Mouse (Mus musculus) hindbrain, embryonic 15.5 days (tissue): Measurements from ENCODE around the gene Atpaf2. TPM values are rescaled to one million over a fixed set of nuclear protein-coding genes. Genes with fewer than 3 reads are reported as not detected.

Source experiments
- ATAC-seq: fragments of 200-750 bp; cut with Nextera tagmentation; 2 replicates; pipeline ENCODE4 v1.8.0; 2017; ENCODE audit warnings: low read depth, moderate number of reproducible peaks, moderate TSS enrichment; ENCODE audit not compliant: low FRiP score
- H3K27ac ChIP-seq: fragments of 300-500 bp; sonication (generic); replicated peaks from 2 replicates; pipeline ENCODE4 v1.5.1; 2015; ENCODE audit warnings: mild to moderate bottlenecking, inconsistent platforms
- H3K27me3 ChIP-seq: fragments of 300-500 bp; sonication (generic); 2 replicates; pipeline ENCODE4 v1.6.1; 2015; ENCODE audit warnings: control low read depth, inconsistent platforms
- H3K36me3 ChIP-seq: fragments of 300-500 bp; sonication (generic); 2 replicates; pipeline ENCODE4 v1.6.1; 2015; ENCODE audit warnings: control low read depth, inconsistent platforms
- H3K4me1 ChIP-seq: fragments of 300-500 bp; sonication (generic); replicated peaks from 2 replicates; pipeline ENCODE4 v1.6.1; 2015; ENCODE audit warnings: control low read depth, inconsistent platforms
- H3K4me2 ChIP-seq: fragments of 300-500 bp; sonication (generic); 2 replicates; pipeline ENCODE4 v1.6.1; 2015; ENCODE audit warnings: moderate library complexity, mild to moderate bottlenecking, inconsistent platforms
- H3K4me3 ChIP-seq: fragments of 300-500 bp; sonication (generic); 2 replicates; pipeline ENCODE4 v1.5.1; 2015; ENCODE audit warnings: mild to moderate bottlenecking, inconsistent platforms
- H3K9ac ChIP-seq: fragments of 300-500 bp; sonication (generic); 2 replicates; pipeline ENCODE4 v1.6.1; 2015; ENCODE audit warnings: inconsistent platforms
- H3K9me3 ChIP-seq: fragments of 300-500 bp; sonication (generic); 2 replicates; pipeline ENCODE4 v1.6.1; 2016; ENCODE audit warnings: control low read depth, inconsistent platforms
- WGBS: fragments of 180-500 bp; shearing (Covaris S2); methylation state at CpG from one replicate; pipeline ENCODE4 v1.1.7; 2015; 5-methylcytosine and 5-hydroxymethylcytosine counted together
- polyA plus RNA-seq: library from polyadenylated mRNA; unstranded; fragments of >200 nt; fragmentation: Nextera tagmentation; extraction: Ambion mirVana; gene quantifications from 2 replicates; pipeline ENCODE4 v1.2.1, GENCODE M21; 2015

Atpaf2 gene
- polyA plus RNA-seq, 1 experiment from 2014 or later = 41.4 TPM

DNA sequence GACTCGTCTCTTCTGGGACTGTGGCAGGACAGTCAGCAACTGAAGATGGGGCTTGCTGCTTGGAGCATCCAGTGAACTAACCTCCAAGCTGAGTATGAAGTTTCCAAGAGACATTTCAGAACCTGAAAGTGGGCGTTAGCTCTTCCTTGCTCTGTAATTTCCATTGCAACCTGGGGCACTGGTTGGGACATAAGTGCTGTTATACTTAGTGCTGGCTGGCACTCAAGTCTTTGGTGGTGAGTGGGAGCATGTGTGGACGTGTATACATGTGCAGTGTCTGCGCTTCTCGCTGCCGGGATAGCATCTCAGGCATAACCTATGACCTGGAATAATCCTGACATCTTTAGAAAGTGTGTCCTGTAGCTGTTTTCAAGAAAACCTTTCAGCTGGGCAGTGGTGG lies 26.9 kb downstream of the Atpaf2 start:
- no peak for ATAC-seq
- Histone ChIP-seq H3K36me3 (peaks cover 4% of the 10 kb centered on the region; the same call in 1 of the 2 replicates), H3K9ac (no peak overlapping the region), H3K4me3 (no peak overlapping the region), H3K27ac (no peak overlapping the region), H3K27me3 (no peaks in the 10 kb centered on the region), H3K4me2 (no peak overlapping the region), H3K9me3 (no peaks in the 10 kb centered on the region), H3K4me1 (no peaks in the 10 kb centered on the region)
- 91% methylated on average over 6 of the region's 6 CpGs for WGBS

GRCm38 (mm10) chr11:60387944-60388343 lies 30.3 kb downstream of the Atpaf2 start:
- H3K27ac ChIP-seq = no peak overlapping the region
- H3K27me3 ChIP-seq = no peaks in the 10 kb centered on the region
- peaks cover 23% of the 10 kb centered on the region for H3K4me1 ChIP-seq
- H3K36me3 ChIP-seq = no peaks in the 10 kb centered on the region
- H3K4me3 ChIP-seq = no peak overlapping the region
- H3K9me3 ChIP-seq = no peaks in the 10 kb centered on the region
- no peak for ATAC-seq
- H3K9ac ChIP-seq = no peak overlapping the region
- no peak overlapping the region for H3K4me2 ChIP-seq
- WGBS = 91% methylated on average over 2 of the region's 2 CpGs

DNA sequence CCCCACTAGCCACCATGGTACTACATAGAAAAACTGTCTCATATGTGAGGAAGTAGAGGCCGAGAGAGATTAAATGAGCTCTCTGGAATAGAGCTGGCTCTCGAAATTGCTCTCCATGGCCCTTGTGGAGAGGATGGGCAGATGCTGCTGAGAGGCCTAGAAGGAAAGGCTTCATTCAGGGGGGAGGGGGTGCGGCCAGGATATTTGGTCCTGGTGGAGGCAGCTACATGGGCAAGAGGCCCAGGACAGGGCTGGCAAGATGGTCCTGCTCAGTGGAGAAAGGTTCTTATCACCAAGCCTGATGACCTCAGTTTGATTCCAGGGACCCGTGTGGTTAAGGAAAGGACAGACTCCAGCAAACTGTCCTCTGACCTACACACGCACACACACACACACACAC lies 32.3 kb downstream of the Atpaf2 start:
- 67% methylated on average over 5 of the region's 5 CpGs for WGBS
- H3K9ac ChIP-seq = no peak overlapping the region

GRCm38 (mm10) chr11:60384762-60385421 lies 33.4 kb downstream of the Atpaf2 start:
- WGBS = 1% methylated on average over 16 of the region's 16 CpGs
- peak overlapping the region; percentile 92 for H3K27ac ChIP-seq
- H3K4me2 ChIP-seq = peak overlapping the region; percentile 49
- H3K27me3 ChIP-seq = no peaks in the 10 kb centered on the region
- H3K4me1 ChIP-seq = peaks cover 23% of the 10 kb centered on the region
- no peaks in the 10 kb centered on the region for H3K9me3 ChIP-seq
- H3K9ac ChIP-seq = peak overlapping the region; percentile 5
- ATAC-seq = peak; percentile 89
- H3K4me3 ChIP-seq = 0 out of 2 replicates have a peak overlapping the region, but pooled peaks have one; percentile 5
- no peaks in the 10 kb centered on the region for H3K36me3 ChIP-seq

More for the DNA sequence above, 32.3 kb downstream of the Atpaf2 start:
- peaks cover 23% of the 10 kb centered on the region for H3K4me1 ChIP-seq
- no peaks in the 10 kb centered on the region for H3K27me3 ChIP-seq
- H3K4me3 ChIP-seq = no peak overlapping the region
- ATAC-seq = no peak
- H3K36me3 ChIP-seq = no peaks in the 10 kb centered on the region
- no peaks in the 10 kb centered on the region for H3K9me3 ChIP-seq
- peak overlapping the region; percentile 92 for H3K27ac ChIP-seq
- H3K4me2 ChIP-seq = no peak overlapping the region

GRCm38 (mm10) chr11:60383518-60383917 lies 34.7 kb downstream of the Atpaf2 start:
- Histone ChIP-seq H3K9me3 (no peaks in the 10 kb centered on the region), H3K9ac (no peak overlapping the region), H3K4me1 (peaks cover 23% of the 10 kb centered on the region), H3K27ac (peak overlapping the region; percentile 92; the same call in 1 of the 2 replicates), H3K4me3 (no peak overlapping the region), H3K27me3 (no peaks in the 10 kb centered on the region), H3K4me2 (no peak overlapping the region), H3K36me3 (no peaks in the 10 kb centered on the region)
- no peak for ATAC-seq
- WGBS = 89% methylated on average over 6 of the region's 6 CpGs

- no peak for ATAC-seq
- Histone ChIP-seq H3K27ac (no peak overlapping the region), H3K9ac (no peak overlapping the region), H3K4me2 (no peak overlapping the region), H3K4me1 (no peaks in the 10 kb centered on the region), H3K4me3 (no peak overlapping the region), H3K36me3 (no peaks in the 10 kb centered on the region), H3K9me3 (no peaks in the 10 kb centered on the region), H3K27me3 (no peaks in the 10 kb centered on the region)
- WGBS = 83% methylated on average over 6 of the region's 6 CpGs
Observed at GRCm38 (mm10) chr11:60374481-60374880, 43.8 kb downstream of the Atpaf2 start.

GRCm38 (mm10) chr11:60370431-60370830 lies 47.8 kb downstream of the Atpaf2 start:
- 0 out of 2 replicates have a peak, but pooled peaks cover 6% of the 10 kb centered on the region for H3K4me1 ChIP-seq
- no peak for ATAC-seq
- H3K27me3 ChIP-seq = no peaks in the 10 kb centered on the region
- no peaks in the 10 kb centered on the region for H3K36me3 ChIP-seq
- no peaks in the 10 kb centered on the region for H3K9me3 ChIP-seq
- no peak overlapping the region for H3K27ac ChIP-seq
- no peak overlapping the region for H3K9ac ChIP-seq
- 88% methylated on average over 13 of the region's 13 CpGs for WGBS
- H3K4me3 ChIP-seq = no peak overlapping the region
- H3K4me2 ChIP-seq = no peak overlapping the region

DNA sequence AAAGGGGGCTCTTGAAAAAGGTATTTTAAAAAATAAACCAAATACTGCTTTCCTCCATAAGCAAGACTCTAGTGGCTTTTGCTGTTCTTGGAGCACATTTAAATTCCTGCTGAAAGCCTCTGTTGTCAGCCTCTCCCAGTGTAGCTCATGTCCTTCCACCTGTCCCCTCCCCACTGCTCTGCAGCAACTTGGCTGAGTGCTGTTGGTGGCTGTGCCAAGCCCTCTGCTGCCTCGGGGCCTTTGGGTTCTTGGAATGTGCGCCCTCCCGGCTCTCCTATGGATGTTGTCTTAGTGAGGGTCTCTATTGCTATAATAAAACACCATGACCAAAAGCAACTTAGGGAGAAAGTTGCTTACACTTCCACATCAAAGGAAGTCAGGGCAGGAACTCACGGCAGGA lies 48.8 kb downstream of the Atpaf2 start:
- Histone ChIP-seq H3K4me3 (no peak overlapping the region), H3K9ac (no peak overlapping the region), H3K27ac (no peak overlapping the region), H3K4me2 (no peak overlapping the region), H3K9me3 (no peaks in the 10 kb centered on the region), H3K36me3 (no peaks in the 10 kb centered on the region), H3K27me3 (no peaks in the 10 kb centered on the region), H3K4me1 (0 out of 2 replicates have a peak, but pooled peaks cover 6% of the 10 kb centered on the region)
- no peak for ATAC-seq
- WGBS = 63% methylated on average over 4 of the region's 4 CpGs

- ATAC-seq = no peak
- no peak overlapping the region for H3K4me3 ChIP-seq
- no peak overlapping the region for H3K4me2 ChIP-seq
- no peaks in the 10 kb centered on the region for H3K36me3 ChIP-seq
- no peak overlapping the region for H3K9ac ChIP-seq
- no peak overlapping the region for H3K27ac ChIP-seq
- H3K4me1 ChIP-seq = 0 out of 2 replicates have a peak, but pooled peaks cover 6% of the 10 kb centered on the region
- H3K9me3 ChIP-seq = no peaks in the 10 kb centered on the region
- H3K27me3 ChIP-seq = no peaks in the 10 kb centered on the region
- WGBS = 76% methylated on average over 4 of the region's 4 CpGs
Observed at GRCm38 (mm10) chr11:60368909-60369308, 49.3 kb downstream of the Atpaf2 start.

- no peak overlapping the region for H3K9ac ChIP-seq
- no peaks in the 10 kb centered on the region for H3K27me3 ChIP-seq
- no peak overlapping the region for H3K4me3 ChIP-seq
- H3K9me3 ChIP-seq = no peaks in the 10 kb centered on the region
- no peaks in the 10 kb centered on the region for H3K36me3 ChIP-seq
- ATAC-seq = no peak
- no peak overlapping the region for H3K27ac ChIP-seq
- H3K4me1 ChIP-seq = 0 out of 2 replicates have a peak, but pooled peaks cover 6% of the 10 kb centered on the region
- H3K4me2 ChIP-seq = no peak overlapping the region
- 76% methylated on average over 3 of the region's 3 CpGs for WGBS
Observed at GRCm38 (mm10) chr11:60367256-60367655, 51.0 kb downstream of the Atpaf2 start.

- H3K4me3 ChIP-seq = no peak overlapping the region
- no peak overlapping the region for H3K4me2 ChIP-seq
- no peaks in the 10 kb centered on the region for H3K36me3 ChIP-seq
- H3K27me3 ChIP-seq = no peaks in the 10 kb centered on the region
- 48% methylated on average over 16 of the region's 16 CpGs for WGBS
- no peak overlapping the region for H3K9ac ChIP-seq
- H3K4me1 ChIP-seq = 0 out of 2 replicates have a peak, but pooled peaks cover 6% of the 10 kb centered on the region
- H3K27ac ChIP-seq = no peak overlapping the region
- ATAC-seq = no peak
- no peaks in the 10 kb centered on the region for H3K9me3 ChIP-seq
Observed at GRCm38 (mm10) chr11:60366239-60367019, 51.8 kb downstream of the Atpaf2 start.

GRCm38 (mm10) chr11:60360631-60361201 lies 57.5 kb downstream of the Atpaf2 start:
- Histone ChIP-seq H3K36me3 (no peaks in the 10 kb centered on the region), H3K4me2 (no peak overlapping the region), H3K4me3 (no peak overlapping the region), H3K4me1 (no peaks in the 10 kb centered on the region), H3K27me3 (no peaks in the 10 kb centered on the region), H3K9me3 (no peaks in the 10 kb centered on the region), H3K27ac (no peak overlapping the region), H3K9ac (no peak overlapping the region)
- no peak for ATAC-seq
- 75% methylated on average over 5 of the region's 5 CpGs for WGBS
